Mouse (Mus musculus): ENCODE results near the gene Copb2. TPM values are rescaled to one million over a fixed set of nuclear protein-coding genes. Genes with fewer than 3 reads are reported as not detected.

Gene Copb2
- 81.3 and 87.6 TPM in 2 replicates for polyA plus RNA-seq (2012; rRNA removed)

DNA sequence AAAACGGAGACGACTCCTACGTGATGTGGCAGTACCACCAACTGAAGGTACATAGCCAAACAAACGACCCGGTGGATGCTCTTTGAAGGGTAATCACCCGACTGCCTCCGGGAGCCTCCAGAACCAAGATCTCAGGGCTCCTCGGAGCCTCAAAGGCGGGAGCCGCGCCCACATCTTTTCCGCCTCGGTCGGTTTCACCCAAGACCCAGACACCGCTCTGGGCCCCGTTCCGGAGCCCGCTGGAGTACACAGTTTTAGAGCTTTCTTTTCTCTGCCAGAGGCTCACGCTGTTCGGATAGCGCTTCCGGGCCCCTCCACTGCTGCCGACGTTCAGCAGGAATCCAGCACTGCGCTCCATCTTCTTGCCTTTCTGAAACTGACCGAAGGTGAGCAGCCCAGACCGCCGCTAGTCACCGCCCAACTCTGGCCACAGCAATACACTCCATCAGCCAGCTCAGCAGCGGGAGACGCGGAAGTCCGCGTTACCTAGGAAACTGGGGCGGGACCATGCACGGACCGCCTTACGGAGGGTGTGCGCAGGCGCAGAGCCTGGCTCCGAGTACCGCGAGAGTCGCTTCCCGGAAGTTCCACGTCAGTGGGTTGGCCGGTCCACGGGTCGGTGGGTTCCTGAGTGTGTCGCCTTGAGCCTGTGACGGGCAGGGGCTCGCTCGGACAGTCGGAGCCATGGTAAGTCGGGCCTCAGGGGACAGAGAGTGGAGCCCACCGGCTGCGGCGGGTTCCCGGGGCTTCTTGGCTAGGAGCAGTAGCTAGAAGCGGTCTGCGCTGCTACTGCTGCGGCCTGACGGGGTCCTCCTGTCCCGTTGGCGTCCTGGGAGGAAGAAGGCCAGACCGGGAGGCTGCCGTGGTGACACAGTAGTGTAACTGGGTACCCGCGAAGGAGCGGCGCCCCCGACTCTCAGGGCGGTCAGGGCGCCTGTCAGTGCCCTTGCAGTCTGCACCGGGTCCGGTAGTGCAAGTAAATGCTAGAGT is at the start of gene Copb2:
Copb2 (plus strand) TSS at position 585 of the 990 bp plus-strand sequence.

DNA sequence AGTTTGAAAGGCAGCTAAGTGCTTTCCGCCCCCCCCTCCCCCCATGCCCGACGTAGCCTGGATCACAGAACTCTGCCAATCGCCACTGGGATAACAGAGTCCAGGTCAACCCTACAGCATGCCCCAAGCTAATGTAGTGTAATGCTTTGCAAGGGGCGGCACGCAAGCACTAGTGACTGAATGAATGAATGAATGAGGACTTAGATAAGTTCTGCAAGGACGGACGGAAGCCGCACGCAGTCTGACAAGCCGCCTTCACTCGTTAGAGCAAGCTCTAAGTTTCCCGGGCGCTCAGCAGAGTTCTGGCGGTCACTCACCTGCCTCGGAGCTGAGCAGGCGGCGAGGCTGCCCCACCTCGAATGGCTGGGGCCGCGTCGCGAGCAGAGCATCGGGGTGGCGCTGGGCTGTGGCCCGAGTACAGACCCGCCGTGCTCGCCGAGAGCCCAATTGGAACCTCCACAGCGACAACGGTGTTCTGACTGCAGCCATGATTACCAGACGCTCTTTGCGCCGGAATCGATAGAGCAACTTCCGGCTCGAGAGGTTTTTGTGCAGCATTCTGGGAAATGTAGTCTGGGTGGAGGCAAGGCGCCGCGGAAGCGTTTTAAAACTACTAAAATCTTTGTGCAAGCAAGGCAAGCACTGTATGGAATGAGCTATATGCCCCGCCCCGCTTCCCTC is 37.8 kb downstream of the Copb2 start, which contains the start of gene Mrps22:
Mrps22 (minus strand) TSS at position 505 of the 681 bp plus-strand sequence.

Other genes with a start within 250 kb of the Copb2 start
- 30.9 and 40.2 TPM in 2 replicates for gene Rbp1, start 140.8 kb upstream of the Copb2 start, polyA plus RNA-seq (2012; rRNA removed)
- gene Rbp2, start 77.6 kb upstream of the Copb2 start, polyA plus RNA-seq (2012; rRNA removed): 0.55 and 1.1 TPM in 2 replicates
- 37.5 and 42.9 TPM in 2 replicates for gene Mrps22, start 37.9 kb downstream of the Copb2 start, polyA plus RNA-seq (2012; rRNA removed)